ENCODE assay signal across 12 mouse cellular contexts in genomic region chrX:42087731-42088130, GRCm38 (mm10).
"Had no signal": no experiment of that assay in that cellular context is flagged by ENCODE, and none has a peak within 500 bp of the region (broad histone marks: within the 10 kb centered on the region; RNA-seq: fewer than 3 reads in every experiment).

No protein-coding gene starts in this region.

- H3K4me3 ChIP-seq: liver, embryonic 15.5 days; midbrain, embryonic 10.5 days; myocyte; neural tube, embryonic 12.5 days had no signal

- DNase-seq: left cerebral cortex, postnatal 4 days; lung, adult 2 months; lung, postnatal 36 days; midbrain, embryonic 14.5 days; thymus, postnatal 4 days had no signal

- ATAC-seq: lung, postnatal 0 days had no signal

- H3K4me1 ChIP-seq: liver, embryonic 15.5 days; midbrain, embryonic 10.5 days; neural tube, embryonic 12.5 days had no signal

- H3K4me2 ChIP-seq: liver, embryonic 11.5 days; liver, embryonic 15.5 days; neural tube, embryonic 12.5 days had no signal

- H3K36me3 ChIP-seq: liver, embryonic 15.5 days; neural tube, embryonic 12.5 days had no signal

- H3K9ac ChIP-seq: liver, embryonic 15.5 days; neural tube, embryonic 12.5 days had no signal

- H3K27ac ChIP-seq: liver, embryonic 15.5 days; midbrain, embryonic 10.5 days; neural tube, embryonic 12.5 days; stomach, postnatal 0 days had no signal

- H3K9me3 ChIP-seq: liver, embryonic 15.5 days; midbrain, embryonic 10.5 days; neural tube, embryonic 12.5 days had no signal

- H3K27me3 ChIP-seq: liver, embryonic 15.5 days; neural tube, embryonic 12.5 days had no signal
